Mouse (Mus musculus) mouse embryonic stem cell (cell line): ENCODE data around the gene Nudt5.
"Not testable (repeated sequence)": the region's sequence is repeated elsewhere in the genome, so short reads cannot be mapped to it uniquely, and the experiment has no call there.

ENCODE experiments used
- in situ Hi-C, 2 experiments: fragments of 300-500 bp; cut with MboI; formaldehyde crosslinking; loops; 1 replicate in 1 of 2; 3 replicates in 1 of 2; pipeline ENCODE4 v1.14.3; 2019 to 2020; ENCODE audit warnings: low sequenced_read_pairs in 2 of 2, low pct_unique_long_range_greater_than_20kb in 1 of 2, mixed read lengths in 1 of 2; ENCODE audit not compliant: unreplicated experiment in 1 of 2

The Nudt5 gene

DNA sequence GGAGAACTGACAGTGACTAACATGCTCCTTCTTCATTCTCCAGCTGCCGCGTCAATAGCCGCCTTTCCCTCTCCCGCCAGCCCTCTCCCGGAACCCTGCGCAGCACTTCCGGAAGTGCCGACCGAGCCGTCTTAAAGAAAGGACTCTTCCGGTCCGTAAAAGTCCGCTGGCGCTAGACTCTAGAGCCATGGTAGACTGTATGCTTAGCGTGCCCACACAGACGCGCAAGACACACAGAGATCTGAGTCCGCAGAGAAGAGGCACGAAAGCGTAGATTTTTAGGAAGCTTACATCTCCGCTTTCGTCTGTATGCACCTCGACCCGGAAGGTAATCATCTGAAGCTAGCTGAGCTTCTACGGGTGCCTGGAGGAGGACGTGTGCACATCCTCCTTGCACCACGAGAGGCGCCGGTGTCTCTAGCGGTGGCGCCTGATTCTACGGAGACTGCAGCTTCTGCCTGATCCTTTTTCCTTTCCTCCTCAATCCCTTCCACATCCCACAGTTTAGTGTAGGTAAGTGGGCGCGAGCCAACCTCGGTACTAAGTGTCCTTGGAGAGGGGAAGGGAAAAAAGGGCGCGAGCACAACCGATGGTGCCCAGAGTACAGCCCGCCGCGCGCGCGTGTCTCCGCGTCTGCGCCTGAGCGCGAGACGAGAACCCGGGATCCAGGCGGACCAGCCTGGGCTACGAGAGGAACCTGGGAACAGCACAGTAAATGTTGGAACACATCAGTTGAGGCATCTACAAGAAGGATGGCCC, at the start of gene Nudt5, which contains the start of gene Cdc123:
TSS of gene Nudt5 (plus strand) at position 147 of the 759 bp plus-strand sequence.
TSS of gene Cdc123 (minus strand) at position 292 of the 759 bp plus-strand sequence.
- in situ Hi-C loops, result no loop called here

GRCm38 (mm10) chr2:5797816-5798672, 46.8 kb upstream of the Nudt5 start:
- in situ Hi-C loops, result no loop called here

DNA sequence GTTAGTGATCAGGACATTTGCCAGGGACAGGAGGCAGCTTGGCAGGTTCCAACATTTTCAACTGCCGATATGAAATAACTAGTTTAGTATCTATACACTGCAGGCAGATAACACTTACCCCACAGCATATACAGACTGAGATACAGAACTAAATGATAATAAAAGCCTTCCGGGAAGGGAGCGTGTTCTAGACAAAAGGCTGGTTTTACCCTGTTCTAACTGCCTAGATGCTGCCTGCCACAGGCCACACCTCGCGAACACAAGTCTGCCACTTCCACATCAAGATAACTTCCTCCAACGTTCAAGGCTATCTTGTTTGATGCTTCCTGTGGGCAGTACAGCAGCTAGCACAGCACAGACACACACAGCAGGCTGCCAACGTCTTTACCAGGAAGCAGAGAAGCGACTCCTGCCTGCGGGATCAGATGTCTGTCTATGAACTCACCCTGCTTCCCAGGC, 43.6 kb upstream of the Nudt5 start:
- in situ Hi-C loops, result no loop called here

GRCm38 (mm10) chr2:5801927-5802590, 42.8 kb upstream of the Nudt5 start:
- in situ Hi-C loops, result no loop called here

GRCm38 (mm10) chr2:5804440-5805045, 40.3 kb upstream of the Nudt5 start:
- in situ Hi-C loops, result no loop called here

DNA sequence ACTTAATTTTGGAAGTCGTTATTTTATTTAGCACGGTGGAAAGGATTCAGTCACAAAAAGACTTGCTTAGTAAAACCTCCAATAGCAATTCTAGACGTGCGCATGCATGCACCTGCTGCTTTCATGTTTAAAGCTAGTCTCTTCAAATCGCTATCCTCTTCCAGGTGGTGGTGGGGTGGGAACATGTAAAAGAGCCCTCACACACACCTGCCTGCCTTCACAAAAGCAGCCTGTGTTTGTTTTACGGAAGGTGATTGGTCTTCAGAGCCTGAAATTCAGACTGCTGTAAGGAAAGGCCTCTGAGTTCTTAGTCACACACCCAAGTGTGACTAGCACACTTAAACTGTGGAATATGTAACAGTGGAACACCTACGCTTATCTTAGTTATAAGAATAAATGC, 39.6 kb upstream of the Nudt5 start:
- in situ Hi-C loops, result no loop called here

DNA sequence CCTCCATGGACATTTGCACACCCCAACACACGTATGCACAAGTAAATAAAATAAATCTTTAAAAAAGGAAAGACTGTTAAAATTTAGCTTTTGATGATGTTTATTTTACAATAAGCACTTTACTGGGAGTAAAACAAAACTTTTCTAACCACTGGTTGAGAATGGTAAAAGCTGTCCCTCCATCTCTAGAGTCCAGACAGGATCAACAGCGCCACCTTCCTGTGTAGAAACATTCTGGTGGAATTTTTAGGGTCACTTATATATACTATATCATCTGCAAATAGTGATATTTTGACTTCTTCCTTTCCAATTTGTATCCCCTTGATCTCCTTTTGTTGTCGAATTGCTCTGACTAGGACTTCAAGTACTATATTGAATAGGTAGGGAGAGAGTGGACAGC, 38.6 kb upstream of the Nudt5 start:
- in situ Hi-C loops, result not testable (repeated sequence)

DNA sequence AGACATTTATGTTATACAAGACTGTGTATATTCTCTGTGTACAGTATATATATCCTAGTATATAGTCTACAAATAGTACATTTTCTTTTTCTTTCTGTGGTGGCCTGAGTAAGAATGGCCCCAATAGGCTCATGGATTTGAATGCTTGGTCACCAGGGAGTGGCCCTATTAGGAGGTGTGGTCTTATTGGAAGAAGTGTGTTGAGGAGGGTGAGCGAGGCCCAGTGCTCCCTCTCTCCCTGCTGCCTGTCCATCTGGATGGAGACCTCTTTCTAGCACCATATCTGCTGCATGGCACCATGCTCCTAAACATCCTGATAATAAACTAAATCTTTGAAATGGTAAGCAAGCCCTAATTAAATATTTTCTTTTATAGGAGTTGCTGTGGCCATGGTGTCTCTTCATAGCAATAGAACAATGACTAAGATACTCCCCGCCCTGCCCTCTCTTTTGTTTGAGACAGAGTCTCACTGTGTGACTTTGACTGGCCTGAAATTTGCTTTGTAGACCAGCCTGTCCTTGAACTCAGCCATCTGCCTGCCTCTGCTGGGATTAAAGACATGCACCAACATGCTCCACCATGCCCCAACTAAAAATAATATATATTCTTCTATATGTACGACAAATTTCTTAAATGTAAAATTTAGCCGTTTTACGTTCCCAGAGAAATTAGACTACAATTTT, 34.6 kb upstream of the Nudt5 start:
- in situ Hi-C loops, result no loop called here

GRCm38 (mm10) chr2:5811235-5811782, 33.5 kb upstream of the Nudt5 start:
- in situ Hi-C loops, result no loop called here

DNA sequence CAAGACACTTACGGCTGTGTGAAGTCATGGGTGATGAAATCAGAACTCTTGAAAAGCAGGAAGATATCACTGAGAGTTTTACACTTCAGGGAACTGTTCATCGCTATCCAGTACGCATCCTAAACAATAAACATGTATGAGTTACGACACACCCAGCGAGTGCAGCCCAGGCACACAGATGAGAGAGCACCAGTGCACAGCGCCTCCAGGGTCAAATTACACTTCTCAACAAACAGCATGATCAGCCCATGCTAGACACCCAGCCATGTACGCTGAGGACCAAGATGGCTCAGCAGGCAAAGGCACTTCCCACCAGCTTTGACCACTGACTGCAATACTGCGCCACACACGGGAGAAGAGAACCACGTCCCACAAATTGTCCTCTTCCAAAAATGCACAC, 23.6 kb upstream of the Nudt5 start:
- in situ Hi-C loops, result no loop called here

DNA sequence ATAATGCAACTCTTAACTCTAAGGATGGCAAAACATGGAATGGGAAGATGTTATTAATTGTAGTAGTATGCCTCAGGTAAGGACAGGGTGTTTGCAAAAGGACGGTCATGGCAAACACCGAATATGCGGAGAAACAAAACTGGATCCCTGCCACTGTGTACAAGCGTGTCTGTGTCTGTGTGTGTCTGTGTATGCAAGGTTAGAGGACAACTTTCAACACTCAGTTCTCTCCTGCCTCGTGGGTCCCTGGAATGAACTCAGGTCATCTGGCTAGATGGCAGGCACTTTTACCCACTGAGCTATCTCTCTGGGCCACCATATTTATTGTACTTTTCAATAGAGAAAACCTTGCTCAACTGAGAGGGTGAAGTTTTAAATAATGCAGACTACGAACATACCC, 22.4 kb upstream of the Nudt5 start:
- in situ Hi-C loops, result no loop called here

- in situ Hi-C loops, result no loop called here
Observed at GRCm38 (mm10) chr2:5824213-5824612, 20.6 kb upstream of the Nudt5 start.

DNA sequence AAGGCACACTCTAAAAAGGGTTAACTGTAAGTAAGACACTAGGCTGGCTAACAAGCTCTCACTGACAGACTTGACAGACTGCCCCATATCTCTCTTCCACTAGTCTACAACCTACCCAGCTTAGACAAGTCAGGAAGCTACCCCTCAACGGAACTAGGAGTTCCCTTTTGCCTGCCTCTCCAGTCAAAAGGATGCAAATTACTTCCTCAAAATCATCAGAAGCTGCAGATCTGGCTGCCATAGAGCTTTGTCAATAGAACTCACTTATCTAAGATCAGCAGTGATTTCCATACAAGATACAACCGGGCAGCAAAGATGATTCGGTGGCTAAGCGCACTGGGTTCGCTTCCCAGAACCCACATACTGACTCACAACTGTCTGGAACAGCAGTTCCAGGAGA, 20.1 kb upstream of the Nudt5 start:
- in situ Hi-C loops, result no loop called here

DNA sequence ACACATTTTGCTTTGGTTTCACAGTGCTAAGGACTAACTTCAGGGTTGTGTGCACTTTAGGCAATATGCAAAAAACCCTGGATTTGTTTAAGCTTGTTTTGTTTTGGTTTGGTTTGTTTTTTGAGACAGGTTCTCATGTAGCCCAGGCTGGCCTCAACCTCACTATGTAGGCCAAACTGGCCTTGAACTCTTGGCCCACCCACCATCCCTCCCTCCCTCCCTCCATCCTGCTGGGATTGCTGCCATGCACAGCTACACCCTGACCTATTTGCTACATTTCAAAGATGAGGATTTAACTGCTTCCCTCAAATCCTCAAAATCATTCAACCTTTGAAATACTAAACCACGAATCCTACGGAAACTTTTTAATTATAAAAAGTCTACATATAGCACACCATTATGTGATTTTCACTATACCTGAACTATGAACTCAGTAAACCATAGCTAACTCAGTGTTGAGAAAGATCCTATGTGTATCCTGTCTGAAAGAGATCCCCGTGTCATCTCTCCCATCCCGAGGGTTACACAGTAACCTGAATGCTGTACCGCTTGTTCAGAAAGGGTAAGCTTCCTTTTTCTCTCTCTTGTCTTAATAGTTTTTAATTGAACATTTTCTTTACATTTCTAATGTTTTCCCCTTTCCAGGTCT, 19.4 kb upstream of the Nudt5 start:
- in situ Hi-C loops, result no loop called here

GRCm38 (mm10) chr2:5840815-5841214, 4.0 kb upstream of the Nudt5 start:
- in situ Hi-C loops, result no loop called here

DNA sequence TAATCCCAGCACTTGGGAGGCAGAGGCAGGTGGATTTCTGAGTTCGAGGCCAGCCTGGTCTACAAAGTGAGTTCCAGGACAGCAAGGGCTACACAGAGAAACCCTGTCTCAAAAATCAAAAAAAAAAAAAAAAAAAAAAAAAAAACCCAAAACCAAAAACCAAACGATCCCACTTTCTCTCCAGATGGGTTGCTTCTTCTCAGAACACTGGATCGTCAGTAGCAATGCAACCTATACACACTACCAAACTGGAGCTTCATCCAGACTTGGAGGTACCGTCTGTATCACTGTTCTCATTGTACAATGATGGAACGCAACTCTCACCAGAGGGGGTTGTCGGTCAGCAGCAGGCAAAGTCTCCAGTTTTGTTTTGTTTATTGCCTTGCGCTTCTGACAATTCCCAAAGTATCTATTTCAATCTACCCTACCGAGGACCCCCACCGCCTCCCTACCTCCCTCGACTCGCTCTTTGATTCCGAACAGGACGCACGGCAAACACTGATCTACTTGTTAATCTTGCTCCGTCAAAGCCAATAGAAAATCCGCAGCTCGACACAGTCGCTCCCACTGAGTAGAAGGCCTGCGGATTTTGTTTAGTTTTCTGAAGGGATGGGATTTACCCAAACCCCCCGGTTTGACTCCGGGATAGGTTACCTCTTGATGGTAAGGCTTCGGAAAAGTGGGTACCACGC, 492 bp upstream of the Nudt5 start:
- in situ Hi-C loops, result no loop called here

DNA sequence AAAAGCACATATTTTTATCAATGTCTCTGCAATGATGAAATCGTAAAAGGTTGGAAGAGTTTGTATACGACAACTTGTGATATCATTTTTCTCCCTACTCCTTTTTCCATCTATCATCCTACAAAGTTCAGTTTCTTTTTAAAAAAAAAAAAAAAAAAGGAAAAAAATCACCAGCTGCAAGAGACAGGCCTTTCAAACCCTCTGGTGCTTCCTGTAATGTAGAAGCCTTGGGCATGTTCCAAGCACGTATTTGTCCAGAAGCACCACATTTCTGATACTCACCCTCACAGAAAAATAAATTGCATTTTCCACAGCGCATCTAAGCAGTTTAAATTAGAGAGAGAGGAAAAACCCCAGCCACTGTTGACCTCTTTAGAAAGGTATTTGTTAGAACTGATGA, 1.0 kb downstream of the Nudt5 start:
- in situ Hi-C loops, result no loop called here
